Mouse (Mus musculus) midbrain, embryonic 13.5 days (tissue): ENCODE results near the gene Zfp11. TPM values are rescaled to one million over a fixed set of nuclear protein-coding genes. Genes with fewer than 3 reads are reported as not detected.
"Not testable (repeated sequence)": the region's sequence is repeated elsewhere in the genome, so short reads cannot be mapped to it uniquely, and the experiment has no call there.

ENCODE experiments used
- ATAC-seq: fragments of 200-750 bp; cut with Nextera tagmentation; 2 replicates; pipeline ENCODE4 v1.8.0; 2017; ENCODE audit warnings: mild to moderate bottlenecking, moderate TSS enrichment, moderate library complexity
- H3K27ac ChIP-seq: fragments of 300-500 bp; sonication (generic); 2 replicates; pipeline ENCODE4 v1.5.1; 2015; ENCODE audit warnings: inconsistent platforms, mild to moderate bottlenecking, moderate library complexity
- H3K27me3 ChIP-seq: fragments of 300-500 bp; sonication (generic); 2 replicates; pipeline ENCODE4 v1.6.1; 2015; ENCODE audit warnings: mild to moderate bottlenecking, inconsistent platforms
- H3K36me3 ChIP-seq: fragments of 300-500 bp; sonication (generic); 2 replicates; pipeline ENCODE4 v1.6.1; 2015; ENCODE audit warnings: mild to moderate bottlenecking, inconsistent platforms
- H3K4me1 ChIP-seq: fragments of 300-500 bp; sonication (generic); replicated peaks from 2 replicates; pipeline ENCODE4 v1.6.1; 2015; ENCODE audit warnings: inconsistent platforms
- H3K4me2 ChIP-seq: fragments of 300-500 bp; sonication (generic); replicated peaks from 2 replicates; pipeline ENCODE4 v1.6.1; 2015; ENCODE audit warnings: moderate library complexity, mild to moderate bottlenecking, inconsistent platforms
- H3K4me3 ChIP-seq: fragments of 300-500 bp; sonication (generic); replicated peaks from 2 replicates; pipeline ENCODE4 v1.5.1; 2015; ENCODE audit warnings: mild to moderate bottlenecking, inconsistent platforms
- H3K9ac ChIP-seq: fragments of 300-500 bp; sonication (generic); replicated peaks from 2 replicates; pipeline ENCODE4 v1.6.1; 2015; ENCODE audit warnings: mild to moderate bottlenecking, inconsistent platforms
- H3K9me3 ChIP-seq: fragments of 300-500 bp; sonication (generic); 2 replicates; pipeline ENCODE4 v1.6.1; 2016; ENCODE audit warnings: mild to moderate bottlenecking, inconsistent platforms
- WGBS: fragments of 180-500 bp; shearing (Covaris S2); methylation state at CpG from one replicate; pipeline ENCODE4 v1.1.7; 2015; 5-methylcytosine and 5-hydroxymethylcytosine counted together
- polyA plus RNA-seq: library from polyadenylated mRNA; unstranded; fragments of >200 nt; fragmentation: Nextera tagmentation; extraction: Ambion mirVana; gene quantifications from 2 replicates; pipeline ENCODE4 v1.2.1, GENCODE M21; 2015

Zfp11 gene
- 8.7 and 8.9 TPM in 2 replicates for polyA plus RNA-seq

DNA sequence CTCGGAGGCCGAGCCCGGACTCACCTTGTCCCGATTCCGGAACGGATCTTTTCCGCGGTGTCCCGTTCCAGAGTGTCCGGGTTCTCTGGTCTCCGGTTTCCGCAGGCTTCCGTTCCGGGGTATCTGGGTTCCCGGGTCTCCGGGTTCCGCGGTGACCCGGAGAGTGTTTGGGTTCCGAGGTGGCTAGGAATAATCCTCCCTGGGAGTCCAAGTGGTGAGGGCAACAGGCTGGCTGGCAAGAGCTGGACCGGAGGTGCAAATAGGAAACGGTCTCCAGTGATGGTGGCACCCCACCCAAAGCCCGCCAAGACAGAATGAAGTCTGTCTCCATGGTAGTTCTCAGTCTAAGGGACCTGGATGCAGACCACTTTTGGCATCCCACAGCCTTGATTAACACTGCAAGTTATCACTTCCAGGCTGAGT lies at the start of gene Zfp11:
Gene Zfp11 (minus strand): TSS at position 64 of the 423 bp plus-strand sequence.
- Histone ChIP-seq H3K9me3 (peaks cover 9% of the 10 kb centered on the region; the same call in 1 of the 2 replicates), H3K27me3 (no peaks in the 10 kb centered on the region), H3K4me1 (peaks cover 14% of the 10 kb centered on the region), H3K4me2 (peak within 1 kb of the TSS; percentile 71), H3K27ac (peak within 1 kb of the TSS; percentile 22; the same call in 1 of the 2 replicates), H3K4me3 (peak within 1 kb of the TSS; percentile 73), H3K9ac (peak within 1 kb of the TSS; percentile 85), H3K36me3 (no peaks in the 10 kb centered on the region)
- 1% methylated on average over 23 of the region's 23 CpGs for WGBS
- ATAC-seq: peak; percentile 84

DNA sequence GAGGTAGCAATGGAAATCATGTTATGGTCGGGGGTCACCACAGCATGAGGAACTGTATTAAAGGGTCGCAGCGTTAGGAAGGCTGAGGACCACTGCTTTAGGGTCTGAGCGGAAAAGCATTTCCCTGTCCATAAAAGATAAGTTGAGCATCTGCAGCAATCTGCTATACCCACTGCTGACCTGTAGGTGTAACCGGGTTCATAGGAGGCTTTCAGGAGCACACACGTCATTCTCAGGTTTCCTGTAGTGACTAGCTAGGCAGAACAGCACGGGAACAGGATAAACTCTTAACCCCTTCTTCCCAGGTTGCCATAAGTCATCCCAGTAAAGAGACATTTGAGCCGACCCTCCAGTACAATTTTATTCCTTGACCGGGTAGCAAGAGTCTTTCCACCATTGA lies 47.1 kb upstream of the Zfp11 start:
- Histone ChIP-seq H3K4me3 (no peak overlapping the region), H3K36me3 (peaks cover 37% of the 10 kb centered on the region), H3K9ac (no peak overlapping the region), H3K27me3 (no peaks in the 10 kb centered on the region), H3K9me3 (no peaks in the 10 kb centered on the region), H3K4me1 (peaks cover 10% of the 10 kb centered on the region), H3K4me2 (no peak overlapping the region), H3K27ac (no peak overlapping the region)
- ATAC-seq: no peak
- WGBS: 88% methylated on average over 9 of the region's 9 CpGs

- peaks cover 37% of the 10 kb centered on the region for H3K36me3 ChIP-seq
- peak within 1 kb of the TSS; percentile 76 for H3K9ac ChIP-seq
- H3K27me3 ChIP-seq: no peaks in the 10 kb centered on the region
- no peaks in the 10 kb centered on the region for H3K9me3 ChIP-seq
- peaks cover 10% of the 10 kb centered on the region for H3K4me1 ChIP-seq
- under 1% methylated on average over 33 of the region's 33 CpGs for WGBS
- peak within 1 kb of the TSS; percentile 40; the same call in 1 of the 2 replicates for H3K27ac ChIP-seq
- H3K4me2 ChIP-seq: peak within 1 kb of the TSS; percentile 64
- peak within 1 kb of the TSS; percentile 76 for H3K4me3 ChIP-seq
- peak; percentile 98 for ATAC-seq
Observed at GRCm38 (mm10) chr5:129715326-129715861, 45.5 kb upstream of the Zfp11 start, which contains the start of gene Mrps17. TSS of gene Mrps17 (plus strand) at chr5:129715497.

GRCm38 (mm10) chr5:129708412-129708811 lies 38.5 kb upstream of the Zfp11 start, which contains the start of gene Sept14:
TSS of gene Sept14 (minus strand) at chr5:129708512.
- Histone ChIP-seq H3K27ac (no peak within 1 kb of the TSS), H3K27me3 (no peaks in the 10 kb centered on the region), H3K4me2 (no peak within 1 kb of the TSS), H3K9ac (no peak within 1 kb of the TSS), H3K4me1 (no peaks in the 10 kb centered on the region), H3K4me3 (no peak within 1 kb of the TSS), H3K9me3 (no peaks in the 10 kb centered on the region), H3K36me3 (no peaks in the 10 kb centered on the region)
- ATAC-seq: no peak
- 64% methylated on average over 2 of the region's 2 CpGs for WGBS

DNA sequence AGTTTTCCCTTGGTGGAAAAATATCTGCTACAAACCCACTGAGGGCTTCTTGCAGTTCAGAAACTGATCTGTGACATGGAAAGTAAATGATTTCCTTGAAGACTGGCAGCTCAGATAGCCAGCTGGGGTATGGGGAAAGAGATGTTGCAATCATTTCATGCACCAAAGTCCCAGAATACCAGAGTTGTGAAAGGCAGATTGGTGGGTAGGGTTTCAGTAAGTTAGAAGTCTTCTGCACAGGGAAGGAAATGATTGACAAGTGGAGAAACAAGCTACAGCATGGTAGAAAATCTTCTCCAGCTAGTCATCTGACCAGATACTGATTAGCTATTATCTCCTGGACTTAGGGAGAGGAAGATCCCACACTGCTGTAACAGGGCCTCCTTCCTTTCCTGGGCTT lies 33.5 kb upstream of the Zfp11 start:
- Histone ChIP-seq H3K27ac (no peak overlapping the region), H3K4me1 (no peaks in the 10 kb centered on the region), H3K36me3 (no peaks in the 10 kb centered on the region), H3K9me3 (no peaks in the 10 kb centered on the region), H3K4me3 (no peak overlapping the region), H3K4me2 (no peak overlapping the region), H3K9ac (no peak overlapping the region), H3K27me3 (no peaks in the 10 kb centered on the region)
- ATAC-seq: no peak

DNA sequence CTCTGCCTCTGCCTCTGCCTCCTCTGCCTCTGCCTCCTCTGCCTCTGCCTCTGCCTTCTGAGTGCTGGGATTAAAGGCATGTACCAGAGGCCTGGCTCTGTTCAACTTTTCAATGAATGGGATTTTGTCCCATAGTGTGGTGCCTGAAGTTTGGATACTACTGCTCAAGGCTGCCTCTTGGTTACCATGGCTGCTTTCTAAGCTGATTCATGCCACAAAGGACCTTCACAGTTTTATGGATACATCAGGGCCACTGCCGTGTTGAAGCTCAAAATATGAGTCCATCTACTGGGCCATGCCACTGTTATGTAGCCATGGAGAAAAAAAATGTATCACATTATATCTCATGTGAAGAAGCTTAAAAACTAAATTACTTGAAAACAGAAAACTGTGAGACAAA lies 31.8 kb upstream of the Zfp11 start:
- Histone ChIP-seq H3K4me1 (no peaks in the 10 kb centered on the region), H3K27ac (no peak overlapping the region)
- 79% methylated on average over 1 of the region's 1 CpGs for WGBS

GRCm38 (mm10) chr5:129700506-129700905 lies 30.6 kb upstream of the Zfp11 start:
- no peak for ATAC-seq
- Histone ChIP-seq H3K9ac (no peak overlapping the region), H3K4me3 (no peak overlapping the region), H3K27me3 (no peaks in the 10 kb centered on the region), H3K4me2 (no peak overlapping the region), H3K9me3 (no peaks in the 10 kb centered on the region), H3K4me1 (no peaks in the 10 kb centered on the region), H3K36me3 (no peaks in the 10 kb centered on the region), H3K27ac (no peak overlapping the region)
- 34% methylated on average over 2 of the region's 2 CpGs for WGBS

More for the DNA sequence above, 31.8 kb upstream of the Zfp11 start:
- Histone ChIP-seq H3K27me3 (no peaks in the 10 kb centered on the region), H3K4me3 (no peak overlapping the region), H3K9me3 (no peaks in the 10 kb centered on the region), H3K4me2 (no peak overlapping the region), H3K36me3 (no peaks in the 10 kb centered on the region), H3K9ac (no peak overlapping the region)
- no peak for ATAC-seq

DNA sequence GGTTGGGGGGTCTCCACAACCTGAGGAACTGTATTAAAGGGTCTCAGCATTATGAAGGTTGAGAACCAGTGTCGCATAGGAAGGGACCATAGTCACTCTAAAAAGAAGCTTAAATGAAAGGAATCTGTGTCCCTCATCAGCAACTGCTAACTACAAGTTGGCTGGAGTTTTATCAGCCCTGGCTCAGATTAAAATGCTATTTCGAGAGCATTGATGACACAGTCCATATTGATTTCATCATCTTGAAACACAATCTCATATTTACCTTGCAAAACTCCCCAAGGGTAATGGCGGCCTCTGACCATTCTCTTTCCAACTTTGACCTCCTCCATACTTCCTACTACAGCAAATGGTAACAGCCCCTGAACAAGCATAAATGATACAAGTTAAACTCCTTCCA lies 20.6 kb upstream of the Zfp11 start:
- Histone ChIP-seq H3K4me3 (no peak overlapping the region), H3K4me1 (no peaks in the 10 kb centered on the region), H3K4me2 (no peak overlapping the region), H3K9me3 (no peaks in the 10 kb centered on the region), H3K27ac (no peak overlapping the region), H3K27me3 (no peaks in the 10 kb centered on the region), H3K9ac (no peak overlapping the region), H3K36me3 (no peaks in the 10 kb centered on the region)
- WGBS: 85% methylated on average over 3 of the region's 3 CpGs
- no peak for ATAC-seq

DNA sequence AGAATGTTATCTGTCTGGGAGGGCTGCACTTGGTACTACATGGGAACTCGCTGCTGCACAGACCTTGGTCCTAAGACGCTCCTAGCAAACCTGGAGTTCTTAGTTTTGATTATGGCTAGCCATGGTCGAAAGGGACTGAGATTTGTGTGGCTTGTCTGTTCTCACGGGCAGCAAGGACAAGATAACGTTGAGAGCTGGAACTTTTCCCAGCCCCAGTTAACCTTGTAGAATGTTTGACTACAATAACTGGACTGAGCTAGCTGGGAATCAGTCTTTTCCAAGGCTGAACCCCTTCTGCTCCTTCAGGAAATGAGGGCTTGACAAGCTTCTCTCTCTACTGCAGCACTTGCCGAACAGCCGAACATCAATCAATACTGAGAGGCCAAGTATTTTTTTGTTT lies 17.7 kb upstream of the Zfp11 start:
- Histone ChIP-seq H3K4me2 (no peak overlapping the region), H3K27ac (no peak overlapping the region), H3K36me3 (no peaks in the 10 kb centered on the region), H3K4me3 (no peak overlapping the region), H3K4me1 (no peaks in the 10 kb centered on the region), H3K9me3 (no peaks in the 10 kb centered on the region), H3K27me3 (no peaks in the 10 kb centered on the region), H3K9ac (no peak overlapping the region)
- WGBS: 89% methylated on average over 7 of the region's 7 CpGs
- no peak for ATAC-seq

DNA sequence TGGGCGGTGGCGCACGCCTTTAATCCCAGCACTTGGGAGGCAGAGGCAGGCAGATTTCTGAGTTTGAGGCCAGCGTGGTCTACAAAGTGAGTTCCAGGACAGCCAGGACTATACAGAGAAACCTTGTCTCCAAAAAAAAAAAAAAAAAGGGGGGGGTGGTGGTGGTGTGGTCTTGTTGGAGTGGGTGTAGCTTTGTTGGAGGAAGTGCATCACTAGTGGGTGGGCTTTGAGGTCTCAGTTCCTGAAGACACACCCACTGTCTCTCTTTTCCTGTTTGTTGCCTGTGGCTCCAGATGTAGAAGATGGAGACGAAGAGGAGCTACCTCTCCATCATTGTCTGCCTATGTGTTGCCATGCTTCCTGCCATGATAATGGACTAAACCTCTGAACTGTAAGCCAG lies 15.2 kb upstream of the Zfp11 start:
- not testable (repeated sequence) for ATAC-seq, H3K4me3 ChIP-seq, H3K9me3 ChIP-seq, H3K4me1 ChIP-seq, H3K4me2 ChIP-seq, H3K27ac ChIP-seq, H3K27me3 ChIP-seq, H3K9ac ChIP-seq, H3K36me3 ChIP-seq
- 92% methylated on average over 5 of the region's 5 CpGs for WGBS

- Histone ChIP-seq H3K4me3 (peak overlapping the region; percentile 73), H3K9ac (peak overlapping the region; percentile 85), H3K27me3 (no peaks in the 10 kb centered on the region), H3K27ac (peak overlapping the region; percentile 22; the same call in 1 of the 2 replicates), H3K4me2 (peak overlapping the region; percentile 71), H3K36me3 (no peaks in the 10 kb centered on the region), H3K9me3 (peaks cover 9% of the 10 kb centered on the region; the same call in 1 of the 2 replicates), H3K4me1 (peaks cover 14% of the 10 kb centered on the region)
- peak; percentile 11; the same call in 1 of the 2 replicates for ATAC-seq
- 1% methylated on average over 31 of the region's 31 CpGs for WGBS
Observed at GRCm38 (mm10) chr5:129669453-129670035, 355 bp downstream of the Zfp11 start.

GRCm38 (mm10) chr5:129667851-129668250 lies 2.0 kb downstream of the Zfp11 start:
- no peak for ATAC-seq
- H3K27me3 ChIP-seq: no peaks in the 10 kb centered on the region
- peaks cover 14% of the 10 kb centered on the region for H3K4me1 ChIP-seq
- H3K4me3 ChIP-seq: no peak overlapping the region
- no peaks in the 10 kb centered on the region for H3K36me3 ChIP-seq
- H3K9me3 ChIP-seq: no peaks in the 10 kb centered on the region
- H3K4me2 ChIP-seq: no peak overlapping the region
- no peak overlapping the region for H3K27ac ChIP-seq
- 93% methylated on average over 4 of the region's 4 CpGs for WGBS
- H3K9ac ChIP-seq: no peak overlapping the region
